Mouse (Mus musculus) stomach, postnatal 0 days (tissue): ENCODE results near the gene Neurod2. TPM values are rescaled to one million over a fixed set of nuclear protein-coding genes. Genes with fewer than 3 reads are reported as not detected.

Experiments
- ATAC-seq: fragments of 200-750 bp; cut with Nextera tagmentation; 2 replicates; pipeline ENCODE4 v1.8.0; 2017; ENCODE audit not compliant: low FRiP score, low TSS enrichment
- DNase-seq: peaks from one replicate; pipeline ENCODE4 v3.0.0-alpha.2; 2016; ENCODE audit warnings: low spot score
- H3K27ac ChIP-seq: fragments of 300-500 bp; sonication (generic); replicated peaks from 2 replicates; pipeline ENCODE4 v1.5.1; 2014; ENCODE audit warnings: mild to moderate bottlenecking, control low read depth
- H3K27me3 ChIP-seq: fragments of 300-500 bp; sonication (generic); 2 replicates; pipeline ENCODE4 v1.6.1; 2014; ENCODE audit warnings: low read length; ENCODE audit not compliant: control insufficient read depth, insufficient read depth
- H3K36me3 ChIP-seq: fragments of 300-500 bp; sonication (generic); 2 replicates; pipeline ENCODE4 v1.6.1; 2014; ENCODE audit warnings: low read length, mixed read lengths; ENCODE audit not compliant: control insufficient read depth, insufficient read depth
- H3K4me1 ChIP-seq: fragments of 300-500 bp; sonication (generic); replicated peaks from 2 replicates; pipeline ENCODE4 v1.6.1; 2014; ENCODE audit warnings: antibody characterized with exemption; ENCODE audit not compliant: control insufficient read depth, insufficient read depth
- H3K4me2 ChIP-seq: fragments of 300-500 bp; sonication (generic); replicated peaks from 2 replicates; pipeline ENCODE4 v1.6.1; 2014; ENCODE audit warnings: low read depth, mild to moderate bottlenecking, control low read depth, moderate library complexity
- H3K4me3 ChIP-seq: fragments of 300-500 bp; sonication (generic); 2 replicates; pipeline ENCODE4 v1.5.1; 2014; ENCODE audit warnings: low read depth, low read length, control low read depth
- H3K9ac ChIP-seq: fragments of 300-500 bp; sonication (generic); 2 replicates; pipeline ENCODE4 v1.6.1; 2014; ENCODE audit warnings: mild to moderate bottlenecking, low read length, control low read depth, mixed read lengths
- H3K9me3 ChIP-seq: fragments of 300-500 bp; sonication (generic); 2 replicates; pipeline ENCODE4 v1.6.1; 2016; ENCODE audit warnings: low read length; ENCODE audit not compliant: control insufficient read depth
- CTCF ChIP-seq: IDR thresholded peaks from 2 replicates; pipeline ENCODE4 v1.5.1; 2016; ENCODE audit warnings: antibody characterized with exemption, low read depth, mild to moderate bottlenecking, moderate library complexity
- EP300 ChIP-seq: optimal IDR thresholded peaks from 2 replicates; pipeline ENCODE3; 2016; ENCODE audit warnings: antibody characterized with exemption
- WGBS: fragments of 180-500 bp; shearing (Covaris S2); extraction: QIAGEN DNeasy Blood & Tissue Kit; methylation state at CpG from one replicate; pipeline ENCODE4 v1.1.7; 2014; 5-methylcytosine and 5-hydroxymethylcytosine counted together
- polyA plus RNA-seq: library from polyadenylated mRNA; unstranded; fragments of >200 nt; fragmentation: Nextera tagmentation; extraction: Ambion mirVana; gene quantifications from 2 replicates; pipeline ENCODE4 v1.2.1, GENCODE M21; 2015

The Neurod2 gene
- polyA plus RNA-seq, 1 experiment from 2014 or later: 0.02 TPM

DNA sequence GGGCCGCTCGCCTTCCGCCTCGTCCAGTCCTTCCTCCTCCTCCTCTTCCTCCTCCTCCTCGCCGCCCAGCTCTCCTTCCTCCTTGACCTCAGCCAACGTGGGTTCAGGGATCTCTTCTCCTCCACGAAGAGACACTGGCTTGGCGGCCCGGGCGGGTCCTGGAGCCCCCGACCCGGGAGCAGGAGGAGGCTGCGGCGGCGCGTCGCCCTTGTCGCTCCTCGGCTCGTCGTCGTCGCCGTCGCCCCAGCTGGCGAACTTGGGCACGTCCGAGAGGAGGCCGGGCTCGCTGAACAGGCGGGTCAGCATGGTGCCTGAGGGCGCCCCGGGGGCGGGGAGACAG is 1.4 kb downstream of the Neurod2 start:
- H3K36me3 ChIP-seq: no peaks in the 10 kb centered on the region
- no peaks in the 10 kb centered on the region for H3K9me3 ChIP-seq
- H3K9ac ChIP-seq: no peak overlapping the region
- peak overlapping the region; percentile 28 for H3K4me3 ChIP-seq
- no peaks in the 10 kb centered on the region; the same call in 1 of the 2 replicates for H3K4me1 ChIP-seq
- no peak overlapping the region for H3K27ac ChIP-seq
- DNase-seq (peak; percentile 42), ATAC-seq (no peak)
- under 1% methylated on average over 34 of the region's 35 CpGs for WGBS
- H3K4me2 ChIP-seq: peak overlapping the region; percentile 46
- H3K27me3 ChIP-seq: peaks cover 60% of the 10 kb centered on the region
- TF ChIP-seq EP300 (no peak), CTCF (no peak)

DNA sequence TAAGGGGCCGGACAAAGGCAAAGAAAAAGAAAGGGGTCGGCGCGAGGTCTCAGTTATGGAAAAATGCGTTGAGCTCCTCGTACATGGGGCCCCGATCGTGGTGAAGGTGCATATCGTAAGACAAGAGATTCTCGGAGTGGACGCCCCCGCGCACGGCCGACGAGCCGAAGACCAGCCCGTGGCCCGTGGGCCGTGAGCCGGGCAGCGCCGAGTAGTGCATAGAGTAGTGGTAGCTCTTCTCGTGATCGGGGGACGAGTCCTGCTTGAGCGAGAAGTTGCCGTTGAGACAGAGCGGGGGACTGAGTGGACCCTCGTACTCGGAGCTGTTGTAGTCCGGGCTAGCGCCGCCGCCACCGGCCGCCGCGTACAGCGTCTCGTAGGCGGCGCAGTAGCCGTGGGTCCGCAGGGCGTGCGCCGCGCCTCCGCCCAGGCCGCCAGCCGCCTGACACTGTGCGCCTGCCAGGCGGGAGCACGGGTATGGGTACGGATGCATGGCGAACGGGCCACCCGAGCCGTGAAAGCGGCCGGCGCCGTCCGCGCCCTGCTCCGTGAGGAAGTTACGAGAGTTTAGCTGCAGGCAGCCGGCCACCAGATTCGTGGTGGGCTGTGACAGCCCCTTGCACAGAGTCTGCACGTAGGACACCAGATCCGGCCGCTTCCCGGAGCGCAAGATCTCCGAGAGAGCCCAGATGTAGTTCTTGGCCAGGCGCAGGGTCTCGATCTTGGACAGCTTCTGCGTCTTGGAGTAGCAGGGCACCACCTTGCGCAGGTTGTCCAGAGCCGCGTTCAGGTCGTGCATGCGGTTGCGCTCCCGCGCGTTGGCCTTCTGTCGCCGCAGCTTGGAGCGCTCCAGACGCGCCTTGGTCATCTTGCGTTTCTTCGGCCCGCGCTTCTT is 2.1 kb downstream of the Neurod2 start:
- H3K9me3 ChIP-seq: no peaks in the 10 kb centered on the region
- ATAC-seq (no peak), DNase-seq (peak; percentile 31)
- peak overlapping the region; percentile 28 for H3K4me3 ChIP-seq
- H3K27ac ChIP-seq: no peak overlapping the region
- H3K36me3 ChIP-seq: no peaks in the 10 kb centered on the region
- no peaks in the 10 kb centered on the region; the same call in 1 of the 2 replicates for H3K4me1 ChIP-seq
- peak overlapping the region; percentile 46 for H3K4me2 ChIP-seq
- whole genome bisulfite sequencing: under 1% methylated on average over 96 of the region's 97 CpGs
- H3K27me3 ChIP-seq: peaks cover 61% of the 10 kb centered on the region
- TF ChIP-seq CTCF (no peak), EP300 (no peak)
- H3K9ac ChIP-seq: no peak overlapping the region

DNA sequence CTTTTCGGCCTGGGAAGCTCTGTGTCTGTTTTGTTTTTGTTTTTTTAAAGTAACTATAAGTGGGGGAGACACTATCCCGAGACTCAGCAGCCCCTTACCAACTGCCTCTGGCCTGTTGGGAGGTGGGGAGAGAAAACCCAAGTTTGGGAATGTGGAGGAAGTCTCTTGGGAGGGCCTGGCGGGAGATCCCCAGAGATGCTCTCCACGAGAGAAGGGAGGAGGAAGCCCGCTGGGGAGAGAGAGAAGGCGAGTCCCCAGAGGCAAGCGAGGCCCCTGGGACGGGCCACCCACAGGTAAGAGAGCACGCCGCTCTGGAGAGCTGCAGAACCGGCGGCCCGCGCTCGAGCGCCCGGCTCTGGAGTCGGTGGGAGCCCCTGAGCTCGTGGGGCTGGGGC is 2.7 kb downstream of the Neurod2 start:
- TF ChIP-seq EP300 (no peak), CTCF (no peak)
- 1% methylated on average over 19 of the region's 19 CpGs for WGBS
- Histone ChIP-seq H3K27me3 (peaks cover 62% of the 10 kb centered on the region), H3K36me3 (no peaks in the 10 kb centered on the region), H3K4me2 (no peak overlapping the region; the same call in 1 of the 2 replicates), H3K4me3 (peak overlapping the region; percentile 28), H3K4me1 (no peaks in the 10 kb centered on the region; the same call in 1 of the 2 replicates), H3K9me3 (no peaks in the 10 kb centered on the region), H3K9ac (no peak overlapping the region), H3K27ac (no peak overlapping the region)
- DNase-seq (no peak), ATAC-seq (no peak)

DNA sequence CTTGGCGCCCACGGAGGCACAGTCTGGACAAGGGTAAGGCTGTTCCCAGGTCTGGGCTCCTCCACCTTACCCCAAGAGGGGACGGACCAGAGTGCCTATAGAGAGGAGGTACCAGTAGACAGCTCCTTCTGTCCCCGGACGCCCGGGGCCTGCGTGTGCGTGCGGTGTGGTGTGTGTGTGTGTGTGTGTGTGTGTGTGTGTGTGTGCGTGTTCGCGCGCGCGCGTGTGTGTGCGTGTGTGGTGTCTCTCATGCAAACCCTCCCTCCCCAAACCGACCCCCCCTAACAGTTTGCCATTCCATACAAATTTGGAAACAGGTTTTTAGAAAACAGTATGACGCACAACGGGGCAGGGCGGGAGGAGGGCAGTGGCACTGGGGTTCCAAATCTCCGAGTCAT is 3.6 kb downstream of the Neurod2 start:
- TF ChIP-seq CTCF: no peak
- no peak for TF ChIP-seq EP300
- Histone ChIP-seq H3K9me3 (no peaks in the 10 kb centered on the region), H3K4me3 (no peak overlapping the region), H3K27me3 (peaks cover 58% of the 10 kb centered on the region), H3K36me3 (no peaks in the 10 kb centered on the region), H3K9ac (no peak overlapping the region), H3K27ac (no peak overlapping the region), H3K4me2 (no peak overlapping the region), H3K4me1 (no peaks in the 10 kb centered on the region; the same call in 1 of the 2 replicates)
- DNase-seq: no peak
- ATAC-seq: no peak
- 4% methylated on average over 22 of the region's 22 CpGs for WGBS

DNA sequence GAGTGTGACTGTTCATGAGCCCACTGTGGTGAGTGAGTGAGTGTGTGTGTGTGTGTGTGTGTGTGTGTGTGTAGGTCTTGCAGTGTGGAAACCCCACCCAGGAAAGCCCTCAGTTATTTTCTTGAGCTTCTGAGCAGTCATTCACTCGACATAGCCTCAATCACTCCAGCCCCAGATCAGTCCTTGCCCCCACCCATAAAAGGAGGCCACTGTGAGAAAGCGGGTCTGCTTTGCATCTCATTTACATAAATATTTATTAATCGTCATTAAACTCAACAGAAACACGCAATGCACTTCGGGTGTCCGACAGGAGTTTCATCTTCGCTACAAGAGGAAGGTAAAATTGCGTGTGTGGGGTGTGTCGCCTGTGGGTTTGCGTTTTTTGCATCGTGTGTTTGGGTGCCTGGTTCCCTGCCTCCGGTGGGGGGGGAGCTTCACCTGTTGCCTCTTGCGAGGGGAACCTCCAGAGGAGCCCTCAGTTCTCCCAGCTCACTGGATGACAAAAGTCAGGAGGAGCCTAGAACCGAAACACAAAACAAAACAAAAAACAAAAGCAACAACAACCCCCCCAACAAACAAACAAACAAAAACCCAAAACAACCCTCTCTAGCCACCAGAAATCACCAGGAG is 4.1 kb downstream of the Neurod2 start:
- TF ChIP-seq CTCF (no peak), EP300 (no peak)
- WGBS: 5% methylated on average over 14 of the region's 14 CpGs
- no peak for ATAC-seq

DNA sequence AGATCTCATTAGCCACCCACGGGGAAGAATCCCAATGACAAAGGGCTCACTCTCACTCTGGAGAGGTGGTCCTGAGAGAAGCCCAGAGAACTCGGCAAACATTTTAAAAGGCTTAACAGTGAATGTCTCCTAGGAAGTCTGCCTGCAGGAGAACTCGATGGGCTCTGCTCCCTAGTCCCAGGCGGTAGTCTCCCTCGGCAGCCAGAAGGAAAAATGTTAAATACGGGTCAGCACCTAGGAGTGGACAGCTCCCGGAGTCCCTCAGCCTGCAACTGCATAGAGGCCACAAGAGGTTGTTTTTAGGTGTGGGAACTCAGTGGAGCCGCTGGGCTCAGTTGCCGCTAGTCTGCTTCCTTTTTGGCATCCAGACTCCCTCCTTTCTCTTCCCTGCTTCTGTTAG is 5.5 kb downstream of the Neurod2 start:
- no peak for ATAC-seq
- Histone ChIP-seq H3K4me1 (no peaks in the 10 kb centered on the region; the same call in 1 of the 2 replicates), H3K36me3 (no peaks in the 10 kb centered on the region), H3K9ac (no peak overlapping the region), H3K9me3 (no peaks in the 10 kb centered on the region), H3K4me2 (no peak overlapping the region), H3K27ac (no peak overlapping the region), H3K4me3 (no peak overlapping the region), H3K27me3 (peaks cover 56% of the 10 kb centered on the region)
- TF ChIP-seq EP300: no peak
- peak; percentile 17; the same call in 1 of the 2 replicates for TF ChIP-seq CTCF
- DNase-seq: peak; percentile 62
- 4% methylated on average over 9 of the region's 9 CpGs for WGBS

More for the DNA sequence above, 4.1 kb downstream of the Neurod2 start:
- Histone ChIP-seq H3K4me1 (no peaks in the 10 kb centered on the region; the same call in 1 of the 2 replicates), H3K27me3 (peaks cover 58% of the 10 kb centered on the region), H3K9ac (no peak overlapping the region), H3K9me3 (no peaks in the 10 kb centered on the region), H3K4me3 (no peak overlapping the region), H3K4me2 (no peak overlapping the region), H3K36me3 (no peaks in the 10 kb centered on the region), H3K27ac (no peak overlapping the region)
- DNase-seq: no peak
